Mouse (Mus musculus): ENCODE data around the gene Nin. TPM values are rescaled to one million over a fixed set of nuclear protein-coding genes. Genes with fewer than 3 reads are reported as not detected.

Gene Nin
- 7.6 and 7.9 TPM in 2 replicates for polyA plus RNA-seq (2015; fragmentation: Nextera tagmentation; extraction: Ambion mirVana)

- H3K36me3 ChIP-seq (ENCODE audit: insufficient read depth, low read length), result no peaks in the 10 kb centered on the region
- ATAC-seq (replicated peaks; ENCODE audit: low FRiP score, low read depth) (no peak), DNase-seq (ENCODE audit: low spot score) (no peak)
- H3K4me2 ChIP-seq (ENCODE audit: low read length), result no peak within 1 kb of the TSS
- WGBS, result 73% methylated on average over 11 of the region's 11 CpGs
- H3K9me3 ChIP-seq (replicated peaks; ENCODE audit: low read length), result no peaks in the 10 kb centered on the region
- H3K4me1 ChIP-seq (replicated peaks; ENCODE audit: insufficient read depth, low read length), result peaks cover 12% of the 10 kb centered on the region; the same call in 1 of the 2 replicates
- no peak within 1 kb of the TSS for H3K27ac ChIP-seq
- no peaks in the 10 kb centered on the region for H3K27me3 ChIP-seq (ENCODE audit: insufficient read depth, low read length)
- H3K4me3 ChIP-seq (replicated peaks; ENCODE audit: low read depth, low read length), result no peak within 1 kb of the TSS
- TF ChIP-seq CTCF (IDR thresholded peaks at IDR 0.05; ENCODE audit: low read depth), result no peak
- H3K9ac ChIP-seq (ENCODE audit: low read depth, low read length), result no peak within 1 kb of the TSS
Measured at GRCm38 (mm10) chr12:70113351-70113750, at the start of gene Nin. Gene Nin, minus strand, starts transcription at chr12:70113717.

GRCm38 (mm10) chr12:70161057-70161456 is 47.5 kb upstream of the Nin start:
- H3K4me1 ChIP-seq (replicated peaks; ENCODE audit: insufficient read depth, low read length), result no peaks in the 10 kb centered on the region
- no peak overlapping the region for H3K9ac ChIP-seq (ENCODE audit: low read depth, low read length)
- H3K27ac ChIP-seq, result no peak overlapping the region
- H3K36me3 ChIP-seq (ENCODE audit: insufficient read depth, low read length), result no peaks in the 10 kb centered on the region
- WGBS, result 61% methylated on average over 5 of the region's 5 CpGs
- no peaks in the 10 kb centered on the region for H3K9me3 ChIP-seq (replicated peaks; ENCODE audit: low read length)
- TF ChIP-seq CTCF (IDR thresholded peaks at IDR 0.05; ENCODE audit: low read depth), result no peak
- no peaks in the 10 kb centered on the region for H3K27me3 ChIP-seq (ENCODE audit: insufficient read depth, low read length)
- no peak overlapping the region for H3K4me3 ChIP-seq (replicated peaks; ENCODE audit: low read depth, low read length)
- ATAC-seq (replicated peaks; ENCODE audit: low FRiP score, low read depth), result no peak
- H3K4me2 ChIP-seq (ENCODE audit: low read length), result no peak overlapping the region
- DNase-seq (ENCODE audit: low spot score), result peak; percentile 11

GRCm38 (mm10) chr12:70157292-70158066 is 44.0 kb upstream of the Nin start:
- H3K9ac ChIP-seq (ENCODE audit: low read depth, low read length), result no peak overlapping the region
- DNase-seq (ENCODE audit: low spot score), result no peak

GRCm38 (mm10) chr12:70156222-70156621 is 42.7 kb upstream of the Nin start:
- ATAC-seq (replicated peaks; ENCODE audit: low FRiP score, low read depth) (no peak), DNase-seq (ENCODE audit: low spot score) (no peak)
- Histone ChIP-seq H3K9me3 (replicated peaks; ENCODE audit: low read length) (no peaks in the 10 kb centered on the region), H3K4me2 (ENCODE audit: low read length) (no peak overlapping the region), H3K27me3 (ENCODE audit: insufficient read depth, low read length) (no peaks in the 10 kb centered on the region), H3K36me3 (ENCODE audit: insufficient read depth, low read length) (no peaks in the 10 kb centered on the region), H3K27ac (no peak overlapping the region), H3K9ac (ENCODE audit: low read depth, low read length) (no peak overlapping the region), H3K4me1 (replicated peaks; ENCODE audit: insufficient read depth, low read length) (no peaks in the 10 kb centered on the region), H3K4me3 (replicated peaks; ENCODE audit: low read depth, low read length) (no peak overlapping the region)
- TF ChIP-seq CTCF (IDR thresholded peaks at IDR 0.05; ENCODE audit: low read depth), result no peak
- 71% methylated on average over 6 of the region's 6 CpGs for WGBS

More at GRCm38 (mm10) chr12:70157292-70158066, 44.0 kb upstream of the Nin start:
- no peaks in the 10 kb centered on the region for H3K9me3 ChIP-seq (replicated peaks; ENCODE audit: low read length)
- H3K36me3 ChIP-seq (ENCODE audit: insufficient read depth, low read length), result no peaks in the 10 kb centered on the region
- H3K4me1 ChIP-seq (replicated peaks; ENCODE audit: insufficient read depth, low read length), result no peaks in the 10 kb centered on the region
- no peak overlapping the region for H3K4me3 ChIP-seq (replicated peaks; ENCODE audit: low read depth, low read length)
- TF ChIP-seq CTCF (IDR thresholded peaks at IDR 0.05; ENCODE audit: low read depth), result no peak
- no peak overlapping the region for H3K4me2 ChIP-seq (ENCODE audit: low read length)
- ATAC-seq (replicated peaks; ENCODE audit: low FRiP score, low read depth), result no peak
- H3K27me3 ChIP-seq (ENCODE audit: insufficient read depth, low read length), result no peaks in the 10 kb centered on the region
- no peak overlapping the region for H3K27ac ChIP-seq
- 59% methylated on average over 5 of the region's 5 CpGs for WGBS

- WGBS, result 61% methylated on average over 3 of the region's 3 CpGs
- Histone ChIP-seq H3K4me3 (replicated peaks; ENCODE audit: low read depth, low read length) (no peak within 1 kb of the TSS), H3K9ac (ENCODE audit: low read depth, low read length) (no peak within 1 kb of the TSS), H3K27me3 (ENCODE audit: insufficient read depth, low read length) (no peaks in the 10 kb centered on the region), H3K36me3 (ENCODE audit: insufficient read depth, low read length) (no peaks in the 10 kb centered on the region), H3K4me2 (ENCODE audit: low read length) (no peak within 1 kb of the TSS), H3K9me3 (replicated peaks; ENCODE audit: low read length) (no peaks in the 10 kb centered on the region), H3K27ac (no peak within 1 kb of the TSS), H3K4me1 (replicated peaks; ENCODE audit: insufficient read depth, low read length) (peaks cover 3% of the 10 kb centered on the region; the same call in 1 of the 2 replicates)
- no peak for TF ChIP-seq CTCF (IDR thresholded peaks at IDR 0.05; ENCODE audit: low read depth)
- DNase-seq (ENCODE audit: low spot score) (no peak), ATAC-seq (replicated peaks; ENCODE audit: low FRiP score, low read depth) (no peak)
Measured at GRCm38 (mm10) chr12:70153842-70154241, 40.3 kb upstream of the Nin start, which contains the start of gene Abhd12b. Gene Abhd12b, plus strand, starts transcription at chr12:70154142.

GRCm38 (mm10) chr12:70148631-70149265 is 35.2 kb upstream of the Nin start:
- no peak for TF ChIP-seq CTCF (IDR thresholded peaks at IDR 0.05; ENCODE audit: low read depth)
- H3K4me2 ChIP-seq (ENCODE audit: low read length), result peak overlapping the region; percentile 69
- no peaks in the 10 kb centered on the region for H3K9me3 ChIP-seq (replicated peaks; ENCODE audit: low read length)
- 12% methylated on average over 11 of the region's 11 CpGs for WGBS
- DNase-seq (ENCODE audit: low spot score) (no peak), ATAC-seq (replicated peaks; ENCODE audit: low FRiP score, low read depth) (no peak)
- H3K36me3 ChIP-seq (ENCODE audit: insufficient read depth, low read length), result no peaks in the 10 kb centered on the region
- H3K27ac ChIP-seq, result no peak overlapping the region
- H3K4me1 ChIP-seq (replicated peaks; ENCODE audit: insufficient read depth, low read length), result peaks cover 8% of the 10 kb centered on the region; the same call in 1 of the 2 replicates
- H3K9ac ChIP-seq (ENCODE audit: low read depth, low read length), result peak overlapping the region; percentile 28; the same call in 1 of the 2 replicates
- H3K4me3 ChIP-seq (replicated peaks; ENCODE audit: low read depth, low read length), result peak overlapping the region; percentile 30
- no peaks in the 10 kb centered on the region for H3K27me3 ChIP-seq (ENCODE audit: insufficient read depth, low read length)

All from kidney, postnatal 0 days (tissue).